Mouse (Mus musculus) adrenal gland, postnatal 14 days (tissue): ENCODE results near the gene Mapkbp1. TPM values are rescaled to one million over a fixed set of nuclear protein-coding genes. Genes with fewer than 3 reads are reported as not detected.

Source experiments
- DNase-seq: peaks from one replicate; pipeline ENCODE4 v3.0.0; 2021; ENCODE audit warnings: mixed read lengths
- long read RNA-seq, 2 experiments: library from polyadenylated mRNA; stranded (forward); transcript quantifications; one replicate each; pipeline ENCODE4 v2.0.0; 2021
- total RNA-seq: library from RNA; stranded (reverse); gene quantifications from 2 replicates; pipeline ENCODE4 v1.2.3, GENCODE M21; 2021

Gene Mapkbp1
- total RNA-seq: 13.9 and 17.7 TPM in 2 replicates
- long read RNA-seq, experiment 1, partial matches to known transcripts: 2 of 4 reads
- long read RNA-seq, experiment 1, other reads (novel, unspliced or antisense): 2 of 4 reads
- long read RNA-seq, experiment 2, partial matches to known transcripts: 0 of 2 reads
- long read RNA-seq, experiment 2, other reads (novel, unspliced or antisense): 2 of 2 reads

DNA sequence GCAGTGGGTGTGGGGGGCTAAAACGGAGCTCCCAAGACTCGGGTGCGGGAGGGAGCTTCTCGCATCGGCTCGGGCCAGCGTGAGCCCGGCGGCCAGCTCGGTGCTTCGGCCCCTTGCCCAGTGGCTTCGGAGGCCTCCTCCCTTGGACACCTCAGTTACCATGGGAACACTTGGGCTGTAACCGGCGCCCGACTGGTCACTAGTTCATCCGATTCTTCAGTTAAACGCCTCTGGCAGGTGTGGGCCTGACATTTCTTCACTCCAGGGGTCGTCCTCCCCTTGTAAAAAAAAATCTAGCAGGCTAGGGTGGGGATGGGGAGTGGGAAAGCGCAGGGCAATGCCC lies at the start of gene Mapkbp1:
TSS of gene Mapkbp1 (plus strand) at position 163 of the 343 bp plus-strand sequence.
- no peak for DNase-seq

DNA sequence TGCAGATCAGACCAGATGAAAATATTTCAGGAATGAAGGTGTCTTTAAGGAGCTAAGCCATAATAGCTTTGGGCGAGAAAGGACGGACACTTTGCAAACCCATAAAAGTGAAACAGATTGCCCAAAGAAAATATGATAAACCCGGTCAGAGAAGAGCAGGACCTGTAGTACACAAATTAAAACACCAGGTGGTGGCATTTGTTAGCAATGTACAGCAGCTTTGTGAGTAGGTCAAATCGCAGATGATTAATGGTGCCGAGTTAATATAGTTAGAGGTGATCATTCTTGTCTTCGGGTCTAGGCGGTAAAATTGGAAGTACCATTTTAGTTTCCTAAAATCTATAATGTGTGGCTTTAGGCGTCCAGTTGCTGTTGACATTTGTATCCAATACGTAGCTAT lies 1.9 kb upstream of the Mapkbp1 start:
- peak; percentile 65 for DNase-seq

DNA sequence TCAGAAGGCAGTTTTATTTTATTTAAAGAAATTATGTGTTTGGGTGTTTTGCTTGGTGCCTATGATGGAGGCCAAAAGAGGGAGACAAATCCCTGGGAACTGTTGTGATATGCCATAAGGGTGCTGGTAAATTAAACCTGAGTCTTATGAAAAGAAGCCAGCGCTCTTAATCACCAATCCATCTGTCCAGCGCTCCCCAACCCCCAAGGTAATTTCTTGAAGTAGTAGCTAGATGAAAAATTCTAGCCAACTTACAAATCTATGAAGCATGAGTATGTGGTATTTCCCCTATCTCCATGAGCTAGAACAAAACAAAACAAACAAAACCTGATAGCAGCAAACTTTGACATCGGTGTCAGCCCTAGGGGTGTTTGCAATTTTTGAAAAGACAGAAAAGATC lies 1.2 kb upstream of the Mapkbp1 start:
- DNase-seq: no peak

DNA sequence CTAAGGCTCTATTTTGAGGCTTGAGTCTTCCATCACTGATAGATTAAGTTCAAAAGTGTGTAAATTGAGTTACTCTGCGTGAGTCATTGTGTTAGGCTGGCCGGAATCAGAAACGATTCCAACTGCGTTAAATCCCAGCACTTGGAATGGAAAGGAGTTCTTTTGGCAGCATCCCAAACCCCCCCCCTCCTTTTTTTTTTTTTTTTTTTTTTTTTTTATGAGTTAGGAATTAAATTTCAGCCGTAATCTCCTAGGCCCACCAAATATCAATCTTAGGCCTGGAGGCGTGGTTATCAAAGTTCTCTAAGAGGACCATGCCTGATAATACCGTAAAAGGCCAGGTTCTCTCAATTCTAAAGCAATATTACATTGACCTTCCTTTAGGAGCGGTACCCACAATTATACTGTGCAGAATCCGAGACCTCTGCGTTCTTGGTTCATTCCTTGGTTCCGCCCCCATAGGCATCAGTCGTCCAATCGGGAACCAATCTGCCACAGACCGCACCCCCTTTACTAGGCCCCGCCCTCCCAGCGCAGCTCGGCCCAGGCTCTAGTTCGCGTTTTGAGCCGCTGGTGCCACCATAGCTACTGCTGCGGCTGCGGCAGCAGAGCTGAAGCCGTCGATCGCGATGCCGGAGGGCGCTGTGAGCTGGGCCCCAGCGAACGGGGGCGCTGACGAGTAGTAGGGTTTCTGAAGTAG lies 512 bp upstream of the Mapkbp1 start:
- peak; percentile 98 for DNase-seq

DNA sequence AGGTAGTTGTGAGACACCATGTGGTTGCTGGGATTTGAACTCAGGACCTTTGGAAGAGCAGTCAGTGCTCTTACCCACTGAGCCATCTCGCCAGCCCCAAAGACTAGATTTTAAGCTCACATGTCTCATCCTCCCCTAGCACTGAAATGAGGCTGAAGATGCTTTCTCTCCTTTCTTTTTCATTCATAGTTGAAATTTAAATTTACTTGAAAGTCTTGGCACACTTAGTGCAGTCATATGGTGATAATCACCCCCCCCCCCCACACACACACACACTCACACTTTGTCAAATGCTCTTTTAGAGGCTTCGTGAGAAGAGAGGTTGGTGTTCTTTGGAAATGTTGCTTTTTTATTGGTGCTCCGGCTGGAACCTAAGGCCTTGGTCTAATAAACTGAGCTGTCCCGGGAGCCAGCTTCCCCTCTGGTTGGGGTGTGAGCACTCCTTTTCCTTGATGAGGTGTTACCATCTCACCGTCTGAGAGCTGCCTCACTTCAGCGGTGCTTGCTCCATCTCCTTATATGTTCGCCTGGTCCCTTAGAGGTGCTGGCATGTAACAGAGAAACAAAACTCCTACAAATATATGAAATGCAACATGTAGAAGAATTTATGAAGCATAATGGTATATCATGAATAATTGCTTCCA lies 8.0 kb downstream of the Mapkbp1 start:
- DNase-seq: no peak

DNA sequence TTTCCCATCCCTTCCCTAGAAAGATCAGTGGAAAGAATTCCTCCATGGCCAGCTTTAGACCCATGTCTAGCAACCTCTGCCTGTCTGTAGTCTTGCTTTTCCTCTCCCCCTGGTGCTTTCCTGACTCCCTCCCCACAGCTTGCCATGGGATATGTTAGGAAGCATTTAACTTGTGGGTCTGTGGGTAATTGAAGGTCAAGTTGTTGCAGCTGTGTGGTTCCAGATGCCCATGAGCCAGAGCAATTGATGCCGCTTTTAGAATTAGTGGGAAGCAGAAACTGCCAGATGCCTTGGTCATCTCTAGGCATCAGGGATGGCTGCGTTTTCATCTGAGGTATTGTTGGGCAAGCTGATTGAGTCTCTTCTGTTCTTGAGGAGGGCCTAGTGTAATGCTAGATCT lies 9.1 kb downstream of the Mapkbp1 start:
- no peak for DNase-seq

DNA sequence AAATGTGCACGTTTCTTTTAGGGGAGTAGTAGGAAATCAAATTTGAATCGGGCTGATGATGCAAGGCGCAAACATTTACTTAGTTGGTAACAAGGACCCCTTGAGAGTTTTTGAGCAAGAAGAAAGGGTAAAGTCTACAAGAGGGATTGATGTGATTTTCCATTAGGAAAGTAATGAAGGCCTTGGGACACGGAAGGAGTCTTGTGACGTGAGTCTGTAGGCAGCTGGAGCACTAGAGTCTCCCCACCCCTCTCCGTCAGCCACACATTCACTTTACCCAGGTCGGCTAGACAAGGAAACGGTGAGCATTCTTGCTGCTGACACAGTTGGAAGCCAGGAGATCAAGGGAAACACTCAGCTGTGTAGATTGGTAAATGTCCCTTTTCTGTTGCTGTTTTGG lies 13.4 kb downstream of the Mapkbp1 start:
- DNase-seq: no peak

DNA sequence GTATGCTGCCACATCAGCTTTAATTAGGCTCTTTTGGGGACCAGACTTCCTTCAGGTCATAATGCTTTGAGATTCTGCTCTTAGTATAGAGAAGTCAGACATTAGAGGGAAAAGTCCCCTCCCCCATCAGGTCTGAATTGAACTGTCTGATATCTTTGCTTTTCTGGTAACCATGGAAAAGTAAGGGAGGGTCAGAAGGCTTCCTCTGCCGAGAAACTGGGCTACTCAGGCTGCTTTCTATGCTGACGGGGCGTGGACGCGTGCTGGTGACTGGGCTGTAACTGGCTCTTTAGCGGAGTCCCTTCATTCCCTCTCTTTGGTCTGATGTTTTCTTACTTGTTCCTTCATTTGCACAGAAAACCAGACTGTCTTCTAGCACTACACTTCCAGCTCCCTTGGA lies 13.9 kb downstream of the Mapkbp1 start:
- no peak for DNase-seq

DNA sequence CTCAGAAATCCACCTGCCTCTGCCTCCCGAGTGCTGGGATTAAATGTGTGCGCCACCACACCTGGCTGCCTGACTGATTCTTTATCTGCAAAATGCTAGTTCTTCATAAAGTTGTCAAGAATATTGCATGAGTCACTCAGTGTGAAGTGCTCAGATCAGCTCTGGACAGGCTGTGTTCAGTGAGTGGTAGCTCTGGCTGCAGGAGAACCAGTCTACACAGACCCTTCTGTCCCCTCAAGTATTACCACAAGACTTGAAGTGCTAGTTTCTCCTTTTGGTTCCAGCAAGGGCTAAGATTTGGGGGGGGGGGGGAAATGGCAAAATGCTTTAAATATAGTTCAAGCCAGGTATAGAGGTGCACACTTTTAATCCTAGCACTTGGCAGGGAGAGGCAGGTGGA lies 14.9 kb downstream of the Mapkbp1 start:
- no peak for DNase-seq

DNA sequence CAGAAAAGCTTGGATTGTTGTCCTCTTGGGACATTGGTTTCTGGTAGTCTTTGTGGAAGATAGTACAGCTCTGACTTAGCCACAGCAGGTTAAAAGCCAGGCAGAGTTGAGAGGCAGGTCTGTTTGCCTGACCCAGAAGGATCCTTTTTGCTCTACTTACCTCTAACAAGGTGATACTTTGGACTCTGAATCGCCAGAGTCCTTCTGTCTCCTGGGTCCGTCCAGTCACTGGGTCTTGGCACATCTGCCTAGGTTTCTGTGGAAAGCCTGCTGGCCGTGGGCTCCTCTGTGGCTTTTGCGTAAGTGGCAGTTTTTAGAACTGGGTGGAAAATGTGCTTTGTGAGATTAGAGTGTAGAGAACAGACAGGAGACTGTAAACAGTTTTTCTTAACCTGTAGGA lies 16.5 kb downstream of the Mapkbp1 start:
- no peak for DNase-seq

DNA sequence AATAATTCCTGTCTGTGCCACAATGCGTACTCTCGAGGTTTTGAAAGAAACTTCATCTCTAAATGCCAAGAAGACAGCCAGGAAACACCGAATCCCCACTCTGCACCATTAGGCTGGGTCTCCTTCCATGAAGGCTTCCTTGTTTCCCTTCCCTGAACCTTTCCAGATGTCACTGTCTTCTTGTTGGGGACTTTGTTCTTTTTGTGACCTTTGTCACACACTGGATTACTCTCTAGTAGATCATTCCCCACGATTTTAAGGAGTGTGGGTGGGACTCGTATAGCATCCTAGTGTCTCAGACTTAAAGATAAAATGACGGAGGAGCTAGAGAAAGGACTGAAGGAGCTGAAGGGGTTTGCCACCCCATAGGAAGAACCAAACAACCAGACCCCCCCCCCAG lies 18.4 kb downstream of the Mapkbp1 start:
- DNase-seq: no peak

DNA sequence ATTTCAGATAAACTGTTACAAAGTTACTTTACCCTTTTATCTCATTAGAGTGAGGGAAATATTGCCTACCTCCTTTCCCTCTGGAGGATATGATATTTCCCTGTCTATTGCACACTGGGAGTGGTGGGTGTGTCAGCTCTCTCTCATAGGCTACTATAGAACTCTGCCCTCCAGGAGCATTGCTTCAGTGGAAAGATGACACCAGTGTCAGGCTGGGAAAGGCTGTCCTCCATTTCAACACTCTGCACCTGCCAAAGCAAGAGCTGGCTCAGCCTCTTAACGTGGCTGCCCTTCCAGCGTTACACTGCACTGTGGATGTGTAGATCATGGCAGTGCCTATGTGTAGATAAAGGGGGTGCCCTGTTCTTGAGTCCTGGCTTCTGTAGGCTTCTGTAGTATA lies 19.9 kb downstream of the Mapkbp1 start:
- no peak for DNase-seq

DNA sequence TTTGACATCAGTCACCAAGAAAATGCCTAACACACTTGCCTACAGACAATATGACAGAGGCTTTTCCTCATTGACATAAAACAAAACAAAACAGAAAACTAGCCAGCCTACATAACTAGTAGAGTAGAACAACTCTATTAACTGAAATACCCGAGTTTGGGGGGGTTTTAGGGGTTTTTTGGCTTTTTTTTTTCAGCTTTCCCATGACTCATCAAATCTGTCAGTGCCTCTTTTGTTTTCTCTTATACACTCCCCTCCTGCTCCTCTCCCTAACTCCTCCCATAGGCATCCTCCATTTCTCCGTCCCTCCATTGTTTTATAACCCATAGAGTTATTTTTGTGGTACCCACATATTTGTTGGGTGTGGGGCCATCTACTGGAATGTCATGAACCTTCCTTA lies 21.0 kb downstream of the Mapkbp1 start:
- no peak for DNase-seq

DNA sequence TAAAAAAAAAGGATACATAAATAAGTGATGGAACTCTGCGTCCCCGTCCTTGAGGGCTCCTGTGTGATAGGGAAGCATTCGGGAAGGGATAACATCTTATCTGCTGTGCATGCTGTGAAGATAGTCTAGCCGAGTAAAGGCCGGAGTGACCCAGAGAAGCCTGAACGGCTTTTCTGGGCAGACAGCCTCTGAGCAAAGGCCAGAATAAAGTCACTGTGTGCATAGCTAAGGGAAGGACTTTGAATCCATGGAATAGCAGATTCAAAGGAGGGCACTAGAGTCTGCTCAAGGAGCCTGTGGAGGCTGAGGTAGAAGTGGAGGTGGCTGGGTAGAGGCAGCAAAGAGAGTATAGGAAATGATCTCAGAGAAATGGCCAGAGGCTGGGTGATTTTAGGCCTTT lies 22.3 kb downstream of the Mapkbp1 start:
- DNase-seq: no peak

DNA sequence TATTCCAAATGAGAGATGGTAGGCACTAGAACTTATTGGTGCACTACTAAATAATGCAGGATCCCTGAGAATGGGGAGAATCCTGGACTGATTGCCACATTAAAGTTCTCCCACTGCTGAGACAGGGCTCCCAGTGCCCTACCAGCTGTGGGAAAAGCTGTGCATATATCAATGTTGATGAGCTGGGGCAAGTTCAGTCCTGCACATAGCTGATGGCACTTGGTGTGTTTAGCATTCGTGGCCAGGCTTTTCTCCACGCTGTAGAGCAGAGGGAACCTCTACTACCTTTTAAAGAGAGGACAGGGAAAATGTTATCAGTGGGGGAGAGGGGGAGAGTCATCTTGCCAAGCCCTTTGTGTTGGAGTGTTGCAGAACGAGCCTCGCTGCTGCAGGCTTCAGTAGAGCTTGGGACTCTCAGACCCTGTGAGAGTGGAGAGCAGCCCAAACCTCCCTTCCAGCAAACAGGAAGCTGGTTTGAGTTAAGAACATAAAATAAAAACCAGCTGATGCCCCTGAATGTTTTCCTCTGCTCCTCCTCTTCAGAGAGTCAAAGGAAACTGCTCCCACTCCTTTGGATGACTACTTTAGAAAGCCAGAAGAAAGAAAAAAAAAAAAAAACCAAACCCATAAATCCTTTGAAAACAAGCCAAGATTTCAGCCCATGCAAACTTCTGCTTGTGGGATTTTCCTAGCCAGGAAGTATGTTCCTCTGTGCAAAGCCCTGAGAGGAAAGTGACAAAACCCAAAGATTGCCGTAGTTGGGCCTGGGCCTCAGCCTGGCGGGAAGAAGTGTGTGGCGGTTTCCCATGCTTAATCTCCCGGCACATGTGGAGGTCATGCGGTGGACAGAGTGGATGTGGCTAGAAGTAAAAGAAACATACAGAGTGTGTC lies 23.1 kb downstream of the Mapkbp1 start:
- no peak for DNase-seq

DNA sequence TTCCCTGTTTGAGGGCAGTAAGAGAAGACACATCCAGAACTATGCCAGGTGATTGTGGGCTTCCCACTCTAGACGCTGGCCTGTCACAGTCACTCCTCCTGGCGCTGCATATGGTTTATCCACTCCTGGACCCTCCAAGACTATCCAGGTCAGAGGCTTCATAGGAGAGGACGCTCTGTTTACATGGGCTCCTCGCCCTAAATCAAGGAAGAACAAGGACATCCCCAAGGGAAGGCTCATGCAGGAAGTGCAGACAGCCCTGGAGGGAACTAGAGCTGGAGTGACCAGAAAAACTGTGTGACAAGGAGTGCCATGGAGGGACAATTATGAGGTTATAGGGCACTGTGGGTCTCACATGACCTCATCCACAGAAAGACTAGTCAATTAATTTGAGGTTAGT lies 24.9 kb downstream of the Mapkbp1 start:
- DNase-seq: no peak

DNA sequence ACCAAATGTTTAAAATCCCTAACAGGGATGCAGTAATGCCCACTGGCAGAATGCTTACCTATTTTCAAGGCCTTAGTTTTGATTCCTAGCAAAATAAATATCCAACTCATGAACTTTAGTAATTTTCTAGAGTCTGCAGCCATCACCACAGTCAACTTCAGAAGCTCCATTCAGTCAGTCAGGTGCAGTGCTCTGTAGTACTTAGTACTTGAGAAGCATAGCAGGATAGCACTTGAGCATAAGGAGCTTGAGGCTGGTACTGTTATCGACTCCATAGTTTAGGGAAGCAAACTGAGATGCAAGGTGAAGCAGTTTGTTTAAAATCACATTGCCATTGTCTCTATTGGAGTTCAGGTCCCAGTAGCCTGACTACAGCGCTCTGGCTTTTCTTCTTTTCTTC lies 27.2 kb downstream of the Mapkbp1 start:
- DNase-seq: no peak

DNA sequence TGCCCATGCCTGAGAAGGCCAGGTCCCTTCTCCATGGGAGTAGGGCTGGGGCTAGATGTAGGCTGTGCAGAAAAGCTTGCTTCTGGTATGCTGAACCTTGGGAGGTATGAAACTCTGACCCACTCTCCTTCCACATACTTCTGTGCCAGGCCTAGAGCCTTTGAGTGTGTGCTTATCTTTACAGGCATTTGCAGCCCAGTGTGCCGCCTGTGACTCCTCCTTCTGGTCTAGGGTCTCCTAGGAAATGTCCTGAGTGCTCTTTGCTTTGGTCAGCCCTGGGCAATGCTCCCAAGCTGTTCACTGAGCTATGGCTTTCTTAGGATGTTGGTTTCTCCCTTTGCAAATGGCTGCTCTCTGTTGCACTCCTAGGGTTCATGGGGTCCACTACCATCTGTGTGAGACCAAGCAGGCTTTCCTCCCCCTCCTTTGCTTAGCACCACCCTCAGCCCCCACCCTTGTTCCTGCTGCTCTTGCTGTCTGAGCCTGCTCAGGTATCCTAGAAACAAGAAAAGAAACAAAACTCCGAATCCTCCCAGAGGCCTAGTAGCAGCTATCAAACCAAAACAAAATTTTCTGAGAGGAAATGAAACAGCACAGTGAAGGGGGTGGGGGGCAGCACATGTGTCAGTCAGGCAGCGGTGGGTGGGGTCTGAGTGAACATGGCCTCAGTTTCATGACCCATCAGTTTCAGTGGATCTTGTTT lies 28.5 kb downstream of the Mapkbp1 start:
- DNase-seq: peak; percentile 28

DNA sequence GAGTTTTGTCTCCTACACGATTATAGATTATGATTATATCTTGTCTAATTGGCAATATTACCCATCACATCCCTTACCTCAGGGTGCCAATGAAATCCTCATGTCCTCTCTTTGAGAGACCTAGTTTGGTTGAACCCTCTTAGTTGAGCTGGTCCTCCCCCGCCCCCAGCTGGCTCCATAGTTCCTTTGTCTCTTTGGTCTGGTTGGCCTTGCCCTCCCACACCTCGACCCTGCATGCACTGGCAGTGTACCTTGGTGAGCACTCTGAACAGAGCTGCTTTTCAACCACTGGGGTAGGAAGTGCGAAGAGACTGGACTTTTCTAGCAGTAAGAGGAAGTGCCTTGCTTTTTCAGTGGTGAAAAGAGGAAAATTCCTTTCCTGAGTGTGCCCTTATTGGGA lies 29.5 kb downstream of the Mapkbp1 start:
- DNase-seq: no peak

DNA sequence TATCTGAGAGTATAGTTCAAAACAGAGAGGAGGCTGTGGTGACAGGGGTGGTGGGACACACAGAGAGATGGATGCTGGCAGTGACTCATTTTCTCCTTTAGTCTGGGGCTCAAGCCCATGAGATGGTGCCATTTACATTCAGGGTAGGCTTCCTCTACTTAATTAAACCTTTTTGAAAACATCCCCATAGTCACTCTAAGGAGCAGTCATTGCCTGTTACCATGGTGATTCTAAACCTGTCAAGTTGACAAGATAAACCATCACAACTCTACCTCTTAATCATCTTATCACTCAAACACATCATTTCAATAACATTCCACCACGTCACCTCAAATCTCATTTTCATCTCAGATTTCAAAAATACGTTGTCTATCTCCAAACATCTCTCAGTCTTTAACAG lies 31.5 kb downstream of the Mapkbp1 start:
- DNase-seq: no peak

DNA sequence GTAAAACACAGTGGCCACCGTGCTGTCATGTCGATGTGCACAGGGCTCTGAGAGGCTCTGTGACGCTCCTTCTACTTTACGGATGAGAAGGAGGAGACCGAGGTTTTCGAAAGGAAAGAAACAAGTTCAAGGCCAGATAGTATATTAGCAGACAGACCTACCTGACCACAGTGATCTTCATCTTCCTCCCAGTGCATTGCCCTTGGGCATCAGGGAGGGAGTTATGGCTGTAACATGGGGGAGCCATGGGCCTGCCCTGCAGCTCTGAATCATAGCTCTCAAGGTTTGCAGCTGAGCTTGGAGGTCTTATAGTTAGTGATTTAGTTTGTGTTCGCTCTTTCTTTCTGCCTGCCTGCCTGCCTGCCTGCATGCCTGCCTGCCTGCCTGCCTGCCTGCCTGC lies 34.2 kb downstream of the Mapkbp1 start:
- DNase-seq: peak; percentile 39

DNA sequence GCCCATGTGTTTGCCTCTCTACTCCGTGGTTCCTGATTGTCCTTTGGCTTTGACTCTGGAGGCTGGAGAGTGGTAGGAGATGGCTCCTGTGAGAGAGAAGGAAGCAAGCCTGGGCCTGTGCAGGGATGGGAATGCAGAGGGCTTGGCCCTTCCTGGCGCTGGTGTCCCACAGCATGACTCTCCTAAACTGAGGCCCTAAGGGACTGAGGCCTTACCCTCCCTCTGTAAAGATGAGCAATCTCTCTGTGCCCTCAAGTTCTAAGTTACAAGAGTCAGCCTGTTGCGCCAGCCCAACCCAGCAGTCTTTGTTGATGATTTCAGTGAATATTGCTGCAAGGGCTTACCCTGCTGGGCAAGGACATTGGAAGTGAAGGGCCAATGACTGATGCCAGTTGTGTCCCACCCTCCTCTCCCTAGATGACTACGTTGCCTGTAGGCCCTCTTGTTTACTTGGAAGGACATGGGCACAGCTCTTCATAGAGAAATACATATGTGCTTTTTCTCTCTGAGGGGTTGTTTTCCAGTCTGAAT lies 35.2 kb downstream of the Mapkbp1 start:
- DNase-seq: peak; percentile 68
